Mouse (Mus musculus) adrenal gland, adult (tissue): Measurements from ENCODE around the gene Fuca1.
A peak's percentile ranks its signal among the peaks of the same experiment; 100 is the strongest.

Experiments
- DNase-seq, 2 experiments: peaks; one replicate each; pipeline ENCODE4 v3.0.0; 2022 to 2023; ENCODE audit warnings: low spot score in 1 of 2; ENCODE audit not compliant: inconsistent age in 2 of 2

The Fuca1 gene

DNA sequence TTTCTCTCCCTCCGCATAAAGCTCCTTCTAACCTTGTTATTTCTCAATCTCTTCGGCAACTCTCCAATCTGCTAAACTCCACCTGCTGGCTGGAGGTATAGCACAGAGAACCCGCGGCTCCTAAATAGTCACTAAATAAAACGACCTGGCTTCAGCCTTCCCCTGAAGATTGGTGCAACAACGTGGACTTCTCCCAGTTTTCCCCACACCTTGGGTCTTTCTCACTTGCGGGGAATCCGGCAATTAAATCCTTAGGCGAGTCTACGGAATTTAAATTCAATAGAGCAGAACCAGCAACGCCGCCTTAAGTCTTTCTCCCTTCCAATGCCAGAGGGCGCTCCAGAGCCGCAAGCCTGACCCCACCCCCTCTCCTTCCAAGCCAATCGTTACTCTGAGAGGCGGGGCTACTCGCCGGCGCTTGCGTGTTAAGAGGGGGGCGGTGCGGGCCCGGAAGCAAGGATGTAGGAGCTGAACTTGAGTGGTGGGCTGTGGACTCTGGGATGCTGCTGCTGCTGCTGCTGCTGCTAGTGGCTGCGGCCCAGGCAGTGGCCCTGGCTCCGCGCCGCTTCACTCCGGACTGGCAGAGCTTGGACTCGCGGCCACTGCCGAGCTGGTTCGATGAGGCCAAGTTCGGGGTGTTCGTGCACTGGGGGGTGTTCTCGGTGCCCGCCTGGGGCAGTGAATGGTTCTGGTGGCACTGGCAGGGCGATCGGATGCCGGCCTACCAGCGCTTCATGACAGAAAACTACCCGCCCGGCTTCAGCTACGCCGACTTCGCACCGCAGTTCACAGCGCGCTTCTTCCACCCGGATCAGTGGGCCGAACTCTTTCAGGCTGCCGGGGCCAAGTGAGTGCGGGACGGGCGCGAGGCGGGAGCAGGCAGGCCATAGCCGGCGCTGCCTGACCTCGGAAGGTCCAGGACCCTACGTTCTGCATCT is at the start of gene Fuca1:
TSS of gene Fuca1 (plus strand) at position 432 of the 938 bp plus-strand sequence.
- DNase-seq = peak; percentile 96 to 99

- DNase-seq = peak in 1 of 2 experiments; percentile 67
These were observed 48.5 kb upstream of the Fuca1 start for GRCm38 (mm10) chr4:135872015-135872414.

DNA sequence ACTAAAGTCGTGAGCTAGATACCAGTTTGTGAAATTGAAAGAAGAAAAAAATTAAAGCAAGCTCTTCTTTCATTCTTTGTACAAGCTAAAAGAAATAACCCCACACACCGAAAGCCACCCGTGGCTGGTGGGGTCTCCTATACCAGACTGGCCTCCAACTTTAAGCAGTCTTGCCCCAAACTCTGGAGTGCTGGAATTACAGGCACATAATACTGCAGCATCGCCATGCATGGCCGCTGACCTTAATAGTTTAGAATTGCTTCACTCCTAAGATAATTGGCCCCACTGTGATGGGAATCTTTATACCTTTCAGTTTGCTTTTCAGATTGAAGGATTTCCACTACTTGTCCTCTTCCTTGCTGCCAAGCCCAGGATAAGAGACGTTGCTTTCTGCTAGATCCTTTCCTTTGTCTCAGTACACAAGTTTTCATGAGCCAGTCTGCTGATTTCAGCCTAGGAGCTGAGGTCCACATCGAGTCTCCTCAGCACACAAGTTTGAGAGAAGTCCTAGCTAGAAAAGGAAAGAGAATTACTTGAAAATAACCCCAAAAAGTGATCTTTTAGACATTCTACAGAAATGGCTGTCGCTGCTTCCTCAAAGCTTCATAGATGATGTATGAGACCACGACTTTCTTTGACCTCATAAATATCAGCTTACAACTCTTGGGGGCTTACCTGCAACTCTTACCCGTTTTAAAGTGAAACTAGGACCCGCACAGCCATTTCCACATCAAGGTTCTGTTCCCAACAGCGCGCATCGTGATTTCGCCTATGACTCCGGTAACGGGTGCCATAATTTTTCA is 47.7 kb upstream of the Fuca1 start:
- peak in 1 of 2 experiments; percentile 84 for DNase-seq

DNA sequence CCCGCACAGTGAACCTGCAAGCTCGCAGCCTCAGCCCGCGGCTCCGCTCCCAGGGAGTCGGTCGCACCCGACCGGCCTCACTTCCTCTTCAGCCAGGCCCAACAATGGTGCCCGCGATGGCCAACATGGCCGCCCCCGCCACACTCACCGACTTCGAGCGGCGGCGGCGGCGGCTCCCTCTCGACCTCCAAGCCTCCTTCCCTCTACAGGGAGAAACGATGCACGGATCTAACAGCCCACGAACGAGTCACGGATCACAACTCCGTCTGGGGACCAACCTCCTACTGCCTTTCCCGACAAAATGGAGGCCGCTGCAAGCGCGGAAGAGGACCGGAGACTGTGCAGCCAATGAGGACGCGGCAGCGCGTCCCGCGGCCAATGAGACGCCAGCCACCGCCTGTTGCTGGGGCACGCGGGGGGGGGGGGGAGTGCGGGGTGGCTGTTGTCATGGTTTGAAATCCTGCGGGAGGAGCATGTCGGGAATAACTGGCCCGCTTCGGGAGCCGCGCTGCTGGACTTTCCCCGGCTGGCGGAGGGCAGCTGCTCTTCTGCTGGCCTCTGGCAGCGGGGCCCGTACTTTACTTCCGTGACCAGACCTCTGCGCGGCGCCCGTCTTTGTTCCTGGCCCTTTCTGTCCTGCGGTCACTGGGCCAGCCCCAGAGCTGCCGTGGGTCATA is 46.9 kb upstream of the Fuca1 start, which contains the start of gene Pnrc2:
TSS of gene Pnrc2 (minus strand) at position 325 of the 677 bp plus-strand sequence.
- DNase-seq = peak; percentile 92 to 98

GRCm38 (mm10) chr4:135874564-135875535 is 45.7 kb upstream of the Fuca1 start:
- no peak for DNase-seq

DNA sequence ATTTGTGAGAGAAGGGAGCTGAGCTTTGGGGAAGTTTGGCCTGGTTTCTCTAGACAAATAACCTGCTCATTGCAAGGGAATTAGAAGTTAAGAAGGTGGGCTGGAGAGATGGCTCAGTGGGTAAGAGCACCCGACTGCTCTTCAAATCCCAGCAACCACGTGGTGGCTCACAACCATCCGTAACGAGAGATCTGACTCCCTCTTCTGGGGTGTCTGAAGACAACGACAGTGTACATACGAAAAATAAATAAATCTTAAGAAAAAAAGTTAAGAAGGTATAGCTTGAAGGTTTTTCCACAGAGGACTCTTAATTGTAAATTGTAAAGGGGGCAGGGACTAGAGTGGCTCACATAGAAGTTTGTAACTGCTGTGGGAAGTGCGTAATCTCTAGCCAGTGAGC is 45.0 kb upstream of the Fuca1 start:
- DNase-seq = peak in 1 of 2 experiments; percentile 63

GRCm38 (mm10) chr4:135875991-135876582 is 44.4 kb upstream of the Fuca1 start:
- DNase-seq = peak; percentile 70 to 81

DNA sequence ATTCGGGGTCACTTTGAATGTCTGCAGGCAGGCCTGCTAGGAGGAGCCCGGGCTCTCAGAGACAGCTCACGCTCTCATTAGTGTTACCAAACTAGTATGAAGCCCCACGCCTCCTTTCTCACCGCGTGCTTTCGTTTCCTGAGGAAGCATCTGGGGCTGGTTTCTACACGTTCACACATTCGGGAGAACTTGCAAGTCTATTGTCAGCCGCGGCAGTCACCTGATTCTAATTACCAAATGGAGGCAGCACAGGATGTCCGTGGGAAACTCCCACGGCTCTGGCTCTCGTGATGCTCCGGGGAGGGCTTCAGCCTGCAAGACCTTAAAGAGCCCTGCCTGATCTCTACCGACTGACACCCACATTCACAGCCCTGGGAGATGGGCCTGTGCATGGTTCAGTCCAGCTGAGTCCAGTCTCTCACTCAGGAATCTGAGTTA is 43.9 kb upstream of the Fuca1 start:
- peak; percentile 80 to 90 for DNase-seq

DNA sequence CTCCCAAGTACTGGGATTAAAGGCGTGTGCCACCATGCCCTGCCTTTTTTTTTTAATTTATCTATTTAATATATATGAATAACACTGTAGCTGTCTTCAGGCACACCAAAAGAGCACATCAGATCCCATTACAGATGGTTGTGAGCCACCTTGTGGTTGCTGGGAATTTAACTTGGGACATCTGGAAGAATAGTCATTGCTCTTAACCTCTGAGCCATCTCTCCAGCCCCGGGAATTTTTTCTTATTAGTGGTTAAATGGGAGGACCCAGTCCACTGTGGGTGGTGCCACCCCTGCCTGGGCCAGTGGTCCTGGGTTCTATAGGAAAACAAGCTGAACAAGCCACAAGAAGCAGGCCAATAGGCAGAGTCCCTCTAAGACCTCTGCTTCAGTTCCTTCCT is 42.8 kb upstream of the Fuca1 start:
- peak in 1 of 2 experiments; percentile 78 for DNase-seq

- no peak for DNase-seq
These were observed 41.5 kb upstream of the Fuca1 start for GRCm38 (mm10) chr4:135879021-135879420.

GRCm38 (mm10) chr4:135880018-135880417 is 40.5 kb upstream of the Fuca1 start:
- DNase-seq = no peak

- DNase-seq = no peak
These were observed 40.0 kb upstream of the Fuca1 start for GRCm38 (mm10) chr4:135880576-135880975.

- no peak for DNase-seq
These were observed 38.5 kb upstream of the Fuca1 start for GRCm38 (mm10) chr4:135882023-135882422.

DNA sequence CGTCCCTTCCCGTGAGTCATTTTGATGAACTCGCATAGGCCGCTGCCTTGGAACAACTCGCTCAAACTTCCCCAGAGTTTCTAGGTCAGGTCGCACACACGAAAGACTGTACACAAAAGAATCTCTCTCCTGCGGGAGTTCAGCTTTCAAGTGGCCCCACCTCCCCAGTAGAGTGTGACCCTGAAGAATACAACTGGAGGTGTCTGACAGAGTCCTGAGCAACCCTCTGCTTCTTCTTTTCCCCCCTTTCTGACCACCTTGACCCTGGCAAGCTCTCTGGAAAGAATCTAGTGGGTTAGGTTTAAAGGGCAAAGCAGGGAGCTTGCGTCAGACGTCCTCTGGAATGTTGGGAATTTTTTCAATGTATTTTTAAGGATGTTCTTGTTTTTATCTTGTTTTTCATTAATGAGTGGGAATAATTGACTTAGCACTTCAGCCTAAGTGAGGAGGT is 37.1 kb upstream of the Fuca1 start:
- peak; percentile 80 to 91 for DNase-seq

DNA sequence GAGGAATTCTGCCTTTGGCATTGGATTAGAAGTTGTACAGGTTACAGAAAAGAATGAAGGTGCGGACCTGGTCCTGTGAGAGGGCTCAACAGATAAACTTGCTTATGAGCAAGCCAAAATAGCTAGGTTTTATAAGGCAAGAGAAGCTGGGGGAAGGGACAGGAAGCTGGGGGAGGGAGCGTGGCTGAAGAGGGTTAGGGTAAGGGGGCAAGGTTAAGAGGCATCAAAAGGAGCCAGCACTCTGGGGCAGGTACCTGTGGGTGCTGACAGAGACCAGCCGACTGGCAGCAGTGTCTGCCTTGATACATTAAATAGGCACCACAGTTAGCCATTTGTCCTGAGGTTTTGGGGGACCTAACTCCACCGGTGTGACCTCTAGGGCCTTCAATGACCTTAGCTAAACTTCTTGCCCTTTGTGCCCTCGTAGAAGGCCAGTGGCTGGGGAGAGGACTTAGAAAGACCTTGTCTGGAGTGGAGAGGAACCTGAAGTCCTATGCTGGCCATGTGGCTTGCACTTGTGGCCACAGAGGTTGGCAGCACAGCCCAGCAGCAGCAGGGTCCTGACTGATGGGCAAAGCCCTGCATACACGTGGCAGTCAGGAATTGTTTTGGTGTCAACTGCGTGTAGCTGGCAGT is 36.5 kb upstream of the Fuca1 start:
- DNase-seq = peak in 1 of 2 experiments; percentile 53

DNA sequence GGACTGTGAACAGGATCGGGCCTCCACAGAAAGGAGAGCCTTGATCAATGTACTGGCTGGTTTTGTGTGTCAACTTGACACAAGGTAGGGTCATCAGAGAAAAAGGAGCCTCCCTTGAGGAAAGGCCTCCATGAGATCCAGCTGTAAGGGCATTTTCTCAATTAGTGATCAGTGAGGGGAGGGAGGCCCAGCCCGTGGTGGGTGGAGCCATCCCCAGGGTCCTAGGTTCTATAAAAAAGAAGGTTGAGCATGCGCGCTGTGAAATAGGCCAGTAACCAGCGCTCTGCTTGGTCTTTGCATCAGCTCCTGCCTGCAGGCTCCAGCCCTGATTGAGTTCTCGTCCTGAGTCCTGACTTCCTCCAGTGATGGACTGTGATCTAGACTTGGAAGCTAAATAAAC is 36.0 kb upstream of the Fuca1 start:
- no peak for DNase-seq

DNA sequence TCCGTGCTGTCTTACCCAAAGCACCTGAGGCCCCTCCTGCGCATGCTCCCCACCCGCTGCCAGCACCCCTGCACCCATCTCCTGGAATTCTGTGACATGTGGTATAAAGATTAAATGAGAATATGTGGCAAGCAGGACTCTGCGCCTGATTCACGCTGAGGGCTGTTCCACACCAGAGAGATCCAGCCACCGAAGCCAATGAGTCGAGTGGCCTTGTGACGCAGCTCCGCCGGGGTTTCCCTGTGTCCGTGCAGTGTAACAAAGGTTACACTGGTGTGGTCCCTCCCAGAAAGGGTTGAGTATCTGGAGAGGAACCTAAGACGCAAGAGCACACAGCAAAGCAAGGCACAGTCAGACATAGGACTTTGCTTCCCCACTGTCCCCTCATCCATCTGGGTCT is 34.9 kb upstream of the Fuca1 start:
- DNase-seq = peak; percentile 62 to 76

DNA sequence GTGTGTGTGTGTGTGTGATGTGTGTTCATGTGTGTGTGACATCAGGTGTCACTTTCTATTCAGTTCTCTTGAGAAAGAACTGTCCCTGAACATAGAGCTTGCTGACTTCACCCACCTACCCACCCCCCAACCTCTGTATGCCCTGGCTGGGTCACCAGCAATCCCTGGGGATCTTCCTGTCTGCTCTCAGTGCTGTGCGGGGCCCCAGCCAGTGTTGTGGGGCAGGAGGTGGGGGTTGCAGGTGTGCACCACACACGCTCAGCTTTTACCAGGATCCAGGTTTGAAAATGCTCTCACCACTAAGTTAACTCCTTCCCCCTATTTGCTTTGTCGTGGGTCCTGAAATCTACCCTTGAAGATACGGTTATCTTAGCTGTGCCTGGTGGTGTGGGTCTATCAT is 34.4 kb upstream of the Fuca1 start:
- no peak for DNase-seq
